Mouse (Mus musculus) forebrain, embryonic 12.5 days (tissue): ENCODE measurements around the gene Notch2. TPM values are rescaled to one million over a fixed set of nuclear protein-coding genes. Genes with fewer than 3 reads are reported as not detected.

ENCODE experiments used
- ATAC-seq: fragments of 200-750 bp; cut with Nextera tagmentation; 2 replicates; pipeline ENCODE4 v1.8.0; 2017; ENCODE audit warnings: moderate TSS enrichment; ENCODE audit not compliant: low FRiP score
- H3K27ac ChIP-seq: fragments of 300-500 bp; sonication (generic); 2 replicates; pipeline ENCODE4 v1.5.1; 2016; ENCODE audit warnings: mild to moderate bottlenecking
- H3K27me3 ChIP-seq: fragments of 300-500 bp; sonication (generic); 2 replicates; pipeline ENCODE4 v1.6.1; 2016; ENCODE audit warnings: mild to moderate bottlenecking
- H3K36me3 ChIP-seq: fragments of 300-500 bp; sonication (generic); replicated peaks from 2 replicates; pipeline ENCODE4 v1.6.1; 2016; ENCODE audit warnings: mild to moderate bottlenecking
- H3K4me1 ChIP-seq: fragments of 300-500 bp; sonication (generic); 2 replicates; pipeline ENCODE4 v1.6.1; 2016
- H3K4me2 ChIP-seq: fragments of 300-500 bp; sonication (generic); 2 replicates; pipeline ENCODE4 v1.6.1; 2016; ENCODE audit warnings: mild to moderate bottlenecking, moderate library complexity
- H3K4me3 ChIP-seq: fragments of 300-500 bp; sonication (generic); replicated peaks from 2 replicates; pipeline ENCODE4 v1.5.1; 2016; ENCODE audit warnings: mild to moderate bottlenecking
- H3K9ac ChIP-seq: fragments of 300-500 bp; sonication (generic); 2 replicates; pipeline ENCODE4 v1.6.1; 2016; ENCODE audit warnings: mild to moderate bottlenecking
- H3K9me3 ChIP-seq: fragments of 300-500 bp; sonication (generic); 2 replicates; pipeline ENCODE4 v1.6.1; 2016
- WGBS: fragments of 180-500 bp; shearing (Covaris S2); methylation state at CpG from one replicate; pipeline ENCODE4 v1.1.7; 2016; 5-methylcytosine and 5-hydroxymethylcytosine counted together
- polyA plus RNA-seq: library from polyadenylated mRNA; unstranded; fragments of >200 nt; fragmentation: Nextera tagmentation; extraction: Ambion mirVana; gene quantifications from 2 replicates; pipeline ENCODE4 v1.2.1, GENCODE M21; 2016

Gene Notch2
- polyA plus RNA-seq, 1 experiment from 2014 or later, result 27.6 TPM

- no peak; the same call in 1 of the 2 replicates for ATAC-seq
- H3K9ac ChIP-seq, result no peak overlapping the region
- no peak overlapping the region for H3K4me2 ChIP-seq
- H3K27me3 ChIP-seq, result no peaks in the 10 kb centered on the region
- H3K9me3 ChIP-seq, result no peaks in the 10 kb centered on the region
- no peaks in the 10 kb centered on the region for H3K36me3 ChIP-seq
- H3K4me3 ChIP-seq, result no peak overlapping the region
- peaks cover 75% of the 10 kb centered on the region for H3K4me1 ChIP-seq
- no peak overlapping the region for H3K27ac ChIP-seq
- 69% methylated on average over 6 of the region's 6 CpGs for WGBS
Observed at GRCm38 (mm10) chr3:98036161-98036560, 22.8 kb downstream of the Notch2 start.

- H3K9ac ChIP-seq, result no peak overlapping the region
- no peaks in the 10 kb centered on the region for H3K36me3 ChIP-seq
- WGBS, result 50% methylated on average over 7 of the region's 7 CpGs
- H3K4me2 ChIP-seq, result no peak overlapping the region
- no peaks in the 10 kb centered on the region for H3K27me3 ChIP-seq
- H3K4me1 ChIP-seq, result peaks cover 78% of the 10 kb centered on the region
- no peak for ATAC-seq
- no peak overlapping the region for H3K4me3 ChIP-seq
- H3K9me3 ChIP-seq, result no peaks in the 10 kb centered on the region
- H3K27ac ChIP-seq, result no peak overlapping the region
Observed at GRCm38 (mm10) chr3:98037151-98037550, 23.8 kb downstream of the Notch2 start.

GRCm38 (mm10) chr3:98038658-98039057 lies 25.3 kb downstream of the Notch2 start:
- Histone ChIP-seq H3K4me1 (peaks cover 83% of the 10 kb centered on the region), H3K27ac (peak overlapping the region; percentile 76), H3K9me3 (no peaks in the 10 kb centered on the region), H3K27me3 (no peaks in the 10 kb centered on the region), H3K4me3 (no peak overlapping the region), H3K36me3 (no peaks in the 10 kb centered on the region), H3K9ac (no peak overlapping the region), H3K4me2 (no peak overlapping the region)
- ATAC-seq, result peak; percentile 14; the same call in 1 of the 2 replicates
- 57% methylated on average over 8 of the region's 8 CpGs for WGBS

- H3K4me3 ChIP-seq, result no peak overlapping the region
- no peak overlapping the region for H3K9ac ChIP-seq
- H3K27ac ChIP-seq, result peak overlapping the region; percentile 76
- H3K9me3 ChIP-seq, result no peaks in the 10 kb centered on the region
- H3K36me3 ChIP-seq, result no peaks in the 10 kb centered on the region
- 64% methylated on average over 4 of the region's 5 CpGs for WGBS
- no peaks in the 10 kb centered on the region for H3K27me3 ChIP-seq
- peaks cover 82% of the 10 kb centered on the region for H3K4me1 ChIP-seq
- no peak for ATAC-seq
- H3K4me2 ChIP-seq, result no peak overlapping the region
Observed at GRCm38 (mm10) chr3:98039223-98039622, 25.9 kb downstream of the Notch2 start.

GRCm38 (mm10) chr3:98039666-98040456 lies 26.5 kb downstream of the Notch2 start:
- Histone ChIP-seq H3K27me3 (no peaks in the 10 kb centered on the region), H3K4me3 (no peak overlapping the region), H3K4me1 (peaks cover 82% of the 10 kb centered on the region), H3K9me3 (no peaks in the 10 kb centered on the region), H3K9ac (no peak overlapping the region), H3K36me3 (no peaks in the 10 kb centered on the region), H3K4me2 (no peak overlapping the region), H3K27ac (peak overlapping the region; percentile 76; the same call in 1 of the 2 replicates)
- ATAC-seq, result no peak
- 89% methylated on average over 16 of the region's 16 CpGs for WGBS

GRCm38 (mm10) chr3:98040836-98041235 lies 27.5 kb downstream of the Notch2 start:
- no peak overlapping the region for H3K27ac ChIP-seq
- H3K4me3 ChIP-seq, result no peak overlapping the region
- H3K9me3 ChIP-seq, result no peaks in the 10 kb centered on the region
- no peak overlapping the region for H3K9ac ChIP-seq
- H3K36me3 ChIP-seq, result no peaks in the 10 kb centered on the region
- no peak overlapping the region for H3K4me2 ChIP-seq
- WGBS, result 92% methylated on average over 6 of the region's 6 CpGs
- peaks cover 77% of the 10 kb centered on the region for H3K4me1 ChIP-seq
- no peak for ATAC-seq
- H3K27me3 ChIP-seq, result no peaks in the 10 kb centered on the region

GRCm38 (mm10) chr3:98042301-98042700 lies 29.0 kb downstream of the Notch2 start:
- no peak for ATAC-seq
- Histone ChIP-seq H3K27ac (peak overlapping the region; percentile 91), H3K36me3 (no peaks in the 10 kb centered on the region), H3K4me3 (no peak overlapping the region), H3K9me3 (no peaks in the 10 kb centered on the region), H3K4me1 (peaks cover 75% of the 10 kb centered on the region), H3K9ac (0 out of 2 replicates have a peak overlapping the region, but pooled peaks have one; percentile 38), H3K27me3 (no peaks in the 10 kb centered on the region), H3K4me2 (peak overlapping the region; percentile 40)
- 56% methylated on average over 6 of the region's 6 CpGs for WGBS

- peak overlapping the region; percentile 8; the same call in 1 of the 2 replicates for H3K4me3 ChIP-seq
- 6% methylated on average over 9 of the region's 9 CpGs for WGBS
- peaks cover 72% of the 10 kb centered on the region for H3K4me1 ChIP-seq
Observed at GRCm38 (mm10) chr3:98042955-98043456, 29.7 kb downstream of the Notch2 start.

GRCm38 (mm10) chr3:98043669-98044068 lies 30.3 kb downstream of the Notch2 start:
- Histone ChIP-seq H3K4me1 (peaks cover 66% of the 10 kb centered on the region), H3K4me2 (peak overlapping the region; percentile 40; the same call in 1 of the 2 replicates)

More at GRCm38 (mm10) chr3:98042955-98043456, 29.7 kb downstream of the Notch2 start:
- H3K36me3 ChIP-seq, result no peaks in the 10 kb centered on the region
- H3K9me3 ChIP-seq, result no peaks in the 10 kb centered on the region
- peak; percentile 82 for ATAC-seq
- peak overlapping the region; percentile 38; the same call in 1 of the 2 replicates for H3K9ac ChIP-seq
- peak overlapping the region; percentile 91 for H3K27ac ChIP-seq
- peak overlapping the region; percentile 40 for H3K4me2 ChIP-seq
- H3K27me3 ChIP-seq, result no peaks in the 10 kb centered on the region

GRCm38 (mm10) chr3:98044768-98045368 lies 31.5 kb downstream of the Notch2 start:
- H3K36me3 ChIP-seq, result no peaks in the 10 kb centered on the region
- no peaks in the 10 kb centered on the region for H3K27me3 ChIP-seq
- 86% methylated on average over 4 of the region's 4 CpGs for WGBS
- ATAC-seq, result no peak
- no peak overlapping the region for H3K9ac ChIP-seq
- no peak overlapping the region for H3K4me2 ChIP-seq
- peaks cover 61% of the 10 kb centered on the region for H3K4me1 ChIP-seq
- H3K4me3 ChIP-seq, result no peak overlapping the region
- no peaks in the 10 kb centered on the region for H3K9me3 ChIP-seq
- peak overlapping the region; percentile 91; the same call in 1 of the 2 replicates for H3K27ac ChIP-seq

More at GRCm38 (mm10) chr3:98043669-98044068, 30.3 kb downstream of the Notch2 start:
- 49% methylated on average over 4 of the region's 4 CpGs for WGBS
- H3K4me3 ChIP-seq, result no peak overlapping the region
- no peak overlapping the region for H3K9ac ChIP-seq
- peak; percentile 43; the same call in 1 of the 2 replicates for ATAC-seq
- no peaks in the 10 kb centered on the region for H3K27me3 ChIP-seq
- H3K36me3 ChIP-seq, result no peaks in the 10 kb centered on the region
- peak overlapping the region; percentile 91 for H3K27ac ChIP-seq
- H3K9me3 ChIP-seq, result no peaks in the 10 kb centered on the region

- no peak for ATAC-seq
Observed at GRCm38 (mm10) chr3:98045465-98046148, 32.3 kb downstream of the Notch2 start.

GRCm38 (mm10) chr3:98046305-98046704 lies 33.0 kb downstream of the Notch2 start:
- WGBS, result 80% methylated on average over 8 of the region's 8 CpGs

More at GRCm38 (mm10) chr3:98045465-98046148, 32.3 kb downstream of the Notch2 start:
- Histone ChIP-seq H3K9ac (peak overlapping the region; percentile 29; the same call in 1 of the 2 replicates), H3K27me3 (no peaks in the 10 kb centered on the region), H3K36me3 (no peaks in the 10 kb centered on the region), H3K9me3 (no peaks in the 10 kb centered on the region), H3K4me2 (no peak overlapping the region; the same call in 1 of the 2 replicates), H3K4me3 (no peak overlapping the region), H3K27ac (no peak overlapping the region), H3K4me1 (peaks cover 65% of the 10 kb centered on the region)
- WGBS, result 49% methylated on average over 8 of the region's 8 CpGs

More at GRCm38 (mm10) chr3:98046305-98046704, 33.0 kb downstream of the Notch2 start:
- H3K36me3 ChIP-seq, result no peaks in the 10 kb centered on the region
- H3K27me3 ChIP-seq, result no peaks in the 10 kb centered on the region
- peaks cover 72% of the 10 kb centered on the region for H3K4me1 ChIP-seq
- no peak overlapping the region for H3K27ac ChIP-seq
- H3K9ac ChIP-seq, result no peak overlapping the region
- ATAC-seq, result no peak
- no peaks in the 10 kb centered on the region for H3K9me3 ChIP-seq
- no peak overlapping the region for H3K4me3 ChIP-seq
- H3K4me2 ChIP-seq, result no peak overlapping the region
